Mouse (Mus musculus) T-cell, adult 2 months (primary cell): ENCODE data around the gene Abhd12.
"Not testable (repeated sequence)": the region's sequence is repeated elsewhere in the genome, so short reads cannot be mapped to it uniquely, and the experiment has no call there.

Source experiments
- DNase-seq: peaks from one replicate; pipeline ENCODE4 v3.0.0; 2022; ENCODE audit warnings: low spot score

Gene Abhd12

GRCm38 (mm10) chr2:150904272-150904935, at the start of gene Abhd12:
Abhd12 (minus strand) TSS chr2:150904741.
- DNase-seq, result peak; percentile 93

GRCm38 (mm10) chr2:150951201-150951600, 46.7 kb upstream of the Abhd12 start:
- DNase-seq, result no peak

GRCm38 (mm10) chr2:150950056-150950455, 45.5 kb upstream of the Abhd12 start:
- DNase-seq, result no peak

GRCm38 (mm10) chr2:150949652-150950051, 45.1 kb upstream of the Abhd12 start:
- DNase-seq, result no peak

GRCm38 (mm10) chr2:150948786-150949185, 44.2 kb upstream of the Abhd12 start:
- DNase-seq, result no peak

GRCm38 (mm10) chr2:150947880-150948611, 43.5 kb upstream of the Abhd12 start:
- DNase-seq, result not testable (repeated sequence)

GRCm38 (mm10) chr2:150947341-150947740, 42.8 kb upstream of the Abhd12 start:
- DNase-seq, result not testable (repeated sequence)

GRCm38 (mm10) chr2:150944017-150944416, 39.5 kb upstream of the Abhd12 start:
- DNase-seq, result no peak

GRCm38 (mm10) chr2:150934659-150935058, 30.1 kb upstream of the Abhd12 start:
- DNase-seq, result no peak

GRCm38 (mm10) chr2:150933482-150933881, 28.9 kb upstream of the Abhd12 start:
- DNase-seq, result no peak

- DNase-seq, result no peak
Measured at GRCm38 (mm10) chr2:150930806-150931205, 26.3 kb upstream of the Abhd12 start.

- no peak for DNase-seq
Measured at GRCm38 (mm10) chr2:150929156-150929555, 24.6 kb upstream of the Abhd12 start.

GRCm38 (mm10) chr2:150927038-150927720, 22.6 kb upstream of the Abhd12 start:
- DNase-seq, result no peak

- DNase-seq, result no peak
Measured at GRCm38 (mm10) chr2:150923505-150923904, 19.0 kb upstream of the Abhd12 start.

- no peak for DNase-seq
Measured at GRCm38 (mm10) chr2:150923026-150923425, 18.5 kb upstream of the Abhd12 start.

- no peak for DNase-seq
Measured at GRCm38 (mm10) chr2:150922165-150922564, 17.6 kb upstream of the Abhd12 start.

- no peak for DNase-seq
Measured at GRCm38 (mm10) chr2:150921697-150922096, 17.2 kb upstream of the Abhd12 start.

GRCm38 (mm10) chr2:150920543-150920942, 16.0 kb upstream of the Abhd12 start:
- DNase-seq, result no peak

GRCm38 (mm10) chr2:150918720-150919119, 14.2 kb upstream of the Abhd12 start:
- DNase-seq, result no peak

- DNase-seq, result no peak
Measured at GRCm38 (mm10) chr2:150915786-150916185, 11.2 kb upstream of the Abhd12 start.

- DNase-seq, result no peak
Measured at GRCm38 (mm10) chr2:150914781-150915515, 10.4 kb upstream of the Abhd12 start.

- no peak for DNase-seq
Measured at GRCm38 (mm10) chr2:150910295-150910881, 5.8 kb upstream of the Abhd12 start.
